Mouse (Mus musculus) heart, postnatal 0 days (tissue): Measurements from ENCODE around the gene Cyth1. TPM values are rescaled to one million over a fixed set of nuclear protein-coding genes. Genes with fewer than 3 reads are reported as not detected.

Experiments used
- ATAC-seq: fragments of 200-750 bp; cut with Nextera tagmentation; 2 replicates; pipeline ENCODE4 v1.8.0; 2017; ENCODE audit warnings: low read depth, moderate number of reproducible peaks, moderate library complexity; ENCODE audit not compliant: insufficient read depth
- DNase-seq: peaks from one replicate; pipeline ENCODE4 v3.0.0-alpha.2; 2016; ENCODE audit warnings: low spot score
- H3K27ac ChIP-seq: fragments of 300-500 bp; sonication (generic); 2 replicates; pipeline ENCODE4 v1.5.1; 2014; ENCODE audit warnings: low read depth, mild to moderate bottlenecking
- H3K27me3 ChIP-seq: fragments of 300-500 bp; sonication (generic); 2 replicates; pipeline ENCODE4 v1.6.1; 2014; ENCODE audit warnings: low read length, mixed read lengths; ENCODE audit not compliant: control insufficient read depth, insufficient read depth
- H3K36me3 ChIP-seq: fragments of 300-500 bp; sonication (generic); replicated peaks from 2 replicates; pipeline ENCODE4 v1.6.1; 2014; ENCODE audit warnings: low read length, mixed read lengths; ENCODE audit not compliant: control insufficient read depth, insufficient read depth
- H3K4me1 ChIP-seq: fragments of 300-500 bp; sonication (generic); 2 replicates; pipeline ENCODE4 v1.6.1; 2014; ENCODE audit warnings: antibody characterized with exemption; ENCODE audit not compliant: control insufficient read depth, insufficient read depth
- H3K4me2 ChIP-seq: fragments of 300-500 bp; sonication (generic); 2 replicates; pipeline ENCODE4 v1.6.1; 2014; ENCODE audit warnings: low read depth, mild to moderate bottlenecking, low read length, moderate library complexity
- H3K4me3 ChIP-seq: fragments of 300-500 bp; sonication (generic); 2 replicates; pipeline ENCODE4 v1.5.1; 2014; ENCODE audit warnings: low read depth, low read length
- H3K9ac ChIP-seq: fragments of 300-500 bp; sonication (generic); replicated peaks from 2 replicates; pipeline ENCODE4 v1.6.1; 2014; ENCODE audit warnings: low read depth, low read length, mixed read lengths
- H3K9me3 ChIP-seq: fragments of 300-500 bp; sonication (generic); replicated peaks from 2 replicates; pipeline ENCODE4 v1.6.1; 2016; ENCODE audit warnings: low read length; ENCODE audit not compliant: control insufficient read depth
- CTCF ChIP-seq: IDR thresholded peaks from 2 replicates; pipeline ENCODE4 v1.5.1; 2016; ENCODE audit warnings: antibody characterized with exemption, control low read depth, low read depth
- EP300 ChIP-seq: IDR thresholded peaks from 2 replicates; pipeline ENCODE4 v1.6.1; 2016; ENCODE audit warnings: antibody characterized with exemption, low read depth
- WGBS: fragments of 180-500 bp; shearing (Covaris S2); extraction: QIAGEN DNeasy Blood & Tissue Kit; methylation state at CpG from one replicate; pipeline ENCODE4 v1.1.7; 2014; 5-methylcytosine and 5-hydroxymethylcytosine counted together
- polyA plus RNA-seq: library from polyadenylated mRNA; unstranded; fragments of >200 nt; fragmentation: Nextera tagmentation; extraction: Ambion mirVana; gene quantifications from 2 replicates; pipeline ENCODE4 v1.2.1, GENCODE M21; 2015
- total RNA-seq: library from RNA; depleted of rRNA; stranded (reverse); fragments of >200 nt; gene quantifications from 2 replicates; pipeline ENCODE4 v1.2.3, GENCODE M21; 2014; ENCODE audit warnings: low replicate concordance; rRNA removed

Gene Cyth1
- total and polyA plus RNA-seq, 2 experiments from 2014 or later = 21.4 to 50.1 TPM

DNA sequence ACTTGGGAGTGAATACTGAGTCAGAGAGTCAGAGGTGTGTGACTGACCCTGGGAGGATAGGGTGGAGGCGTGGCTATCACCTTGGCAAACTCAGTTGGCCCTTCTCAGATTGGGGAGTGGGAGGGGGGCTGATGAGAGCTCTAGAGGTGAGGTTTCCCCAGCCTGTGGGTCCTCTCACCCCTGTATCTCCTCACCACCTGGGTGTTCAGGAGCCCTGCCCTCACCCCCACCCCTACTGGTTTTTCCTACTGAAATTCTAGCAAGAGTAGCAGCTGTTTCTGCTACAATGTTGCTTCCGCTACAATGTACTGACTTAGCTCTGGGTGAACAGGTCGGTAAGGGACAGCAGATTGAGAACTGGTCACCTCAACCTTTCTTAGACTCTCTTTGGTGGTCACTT lies 164.1 kb downstream of the Cyth1 start:
- Histone ChIP-seq H3K27me3 (no peaks in the 10 kb centered on the region), H3K4me3 (no peak overlapping the region), H3K36me3 (no peaks in the 10 kb centered on the region), H3K9ac (no peak overlapping the region), H3K27ac (no peak overlapping the region), H3K4me1 (0 out of 2 replicates have a peak, but pooled peaks cover 6% of the 10 kb centered on the region), H3K9me3 (no peaks in the 10 kb centered on the region), H3K4me2 (no peak overlapping the region)
- TF ChIP-seq CTCF (no peak), EP300 (no peak)
- ATAC-seq (no peak), DNase-seq (no peak)
- 81% methylated on average over 3 of the region's 3 CpGs for WGBS

DNA sequence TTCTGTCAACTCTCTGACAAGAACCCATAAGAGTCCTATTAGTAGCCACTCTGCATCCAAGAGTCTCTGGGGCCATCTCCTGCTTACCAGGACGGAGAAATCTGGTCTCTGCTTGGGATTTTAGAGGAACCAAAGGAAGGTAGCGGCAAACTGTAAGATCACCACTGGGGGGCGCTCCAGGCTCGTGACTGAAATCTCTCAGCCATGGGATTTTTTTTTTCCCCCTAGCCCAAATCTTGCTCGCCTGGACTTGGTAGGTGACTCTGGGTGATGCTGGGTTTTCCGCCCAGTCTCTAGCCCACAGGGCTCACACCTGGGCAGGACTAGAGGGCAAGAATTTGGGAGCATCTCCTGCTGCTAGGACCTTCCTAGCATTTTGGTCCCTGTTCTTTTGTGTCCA lies 164.6 kb downstream of the Cyth1 start:
- Histone ChIP-seq H3K4me3 (no peak overlapping the region), H3K36me3 (no peaks in the 10 kb centered on the region), H3K9me3 (no peaks in the 10 kb centered on the region), H3K4me1 (0 out of 2 replicates have a peak, but pooled peaks cover 6% of the 10 kb centered on the region), H3K27me3 (no peaks in the 10 kb centered on the region), H3K9ac (no peak overlapping the region), H3K4me2 (no peak overlapping the region), H3K27ac (no peak overlapping the region)
- WGBS = 9% methylated on average over 6 of the region's 6 CpGs
- no peak for ATAC-seq
- TF ChIP-seq EP300 (no peak), CTCF (peak; percentile 75)
- peak; percentile 65 for DNase-seq

DNA sequence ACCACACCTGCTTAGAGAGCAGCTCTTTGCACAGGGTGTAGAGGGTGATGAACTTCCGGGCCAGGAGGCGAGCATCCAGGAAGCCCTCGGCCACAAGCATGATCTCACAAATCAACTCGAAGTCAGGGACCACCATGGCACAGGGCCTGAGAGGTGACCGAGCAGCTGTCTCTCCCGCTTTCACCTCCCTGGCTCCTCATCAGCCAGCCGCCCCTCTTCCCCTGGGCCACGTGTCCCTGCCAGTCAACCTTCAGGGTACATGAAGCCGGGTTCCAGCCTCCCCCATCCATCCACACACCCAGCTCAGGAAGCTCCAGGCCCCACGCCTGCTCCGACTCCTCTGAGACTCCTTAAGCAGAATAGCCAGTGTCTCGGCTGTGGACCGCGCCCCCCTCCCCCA lies 166.1 kb downstream of the Cyth1 start:
- no peak for ATAC-seq
- H3K9ac ChIP-seq = no peak overlapping the region
- 82% methylated on average over 14 of the region's 14 CpGs for WGBS

More for the DNA sequence above, 166.1 kb downstream of the Cyth1 start:
- Histone ChIP-seq H3K27me3 (no peaks in the 10 kb centered on the region), H3K4me2 (no peak overlapping the region), H3K9me3 (no peaks in the 10 kb centered on the region), H3K4me1 (0 out of 2 replicates have a peak, but pooled peaks cover 6% of the 10 kb centered on the region), H3K36me3 (no peaks in the 10 kb centered on the region), H3K27ac (no peak overlapping the region), H3K4me3 (no peak overlapping the region)
- DNase-seq = no peak
- TF ChIP-seq EP300 = no peak
- no peak for TF ChIP-seq CTCF

Other genes starting within 250 kb of the Cyth1 start
- 0.31 TPM in 1 of 2 replicates, not detected in the other for gene Dnah17, start 118.0 kb downstream of the Cyth1 start, total RNA-seq
- gene Dnah17, start 118.0 kb downstream of the Cyth1 start, polyA plus RNA-seq = 0.01 and 0.04 TPM in 2 replicates
- gene Usp36, start 41.7 kb upstream of the Cyth1 start, total RNA-seq = 10.4 and 18.3 TPM in 2 replicates
- 5.5 and 6.6 TPM in 2 replicates for gene Usp36, start 41.7 kb upstream of the Cyth1 start, polyA plus RNA-seq
- not detected in 2 replicates for gene Cep295nl, start 93.9 kb upstream of the Cyth1 start, total RNA-seq
- 0.19 and 0.31 TPM in 2 replicates for gene Cep295nl, start 93.9 kb upstream of the Cyth1 start, polyA plus RNA-seq
- 77.5 and 78.5 TPM in 2 replicates for gene Timp2, start 107.1 kb upstream of the Cyth1 start, total RNA-seq
- 61.9 and 65.5 TPM in 2 replicates for gene Timp2, start 107.1 kb upstream of the Cyth1 start, polyA plus RNA-seq
- 77.9 and 83.1 TPM in 2 replicates for gene Lgals3bp, start 153.5 kb upstream of the Cyth1 start, total RNA-seq
- gene Lgals3bp, start 153.5 kb upstream of the Cyth1 start, polyA plus RNA-seq = 27.6 and 28.6 TPM in 2 replicates
- gene Cant1, start 170.5 kb upstream of the Cyth1 start, total RNA-seq = 28.3 and 35.5 TPM in 2 replicates
- gene Cant1, start 170.5 kb upstream of the Cyth1 start, polyA plus RNA-seq = 10.4 and 12.6 TPM in 2 replicates
- 5.8 and 12.6 TPM in 2 replicates for gene C1qtnf1, start 179.6 kb upstream of the Cyth1 start, total RNA-seq
- 7.8 and 8.3 TPM in 2 replicates for gene C1qtnf1, start 179.6 kb upstream of the Cyth1 start, polyA plus RNA-seq
- 9.1 and 12.0 TPM in 2 replicates for gene Engase, start 228.2 kb upstream of the Cyth1 start, total RNA-seq
- gene Engase, start 228.2 kb upstream of the Cyth1 start, polyA plus RNA-seq = 3.0 and 3.6 TPM in 2 replicates